Mouse (Mus musculus) layer of hippocampus, adult 8-10 months (tissue): Measurements from ENCODE around the gene Sppl3. TPM values are rescaled to one million over a fixed set of nuclear protein-coding genes. Genes with fewer than 3 reads are reported as not detected.

Experiments used
- DNase-seq, 2 experiments: peaks; one replicate each; pipeline ENCODE4 v3.0.0; 2022; ENCODE audit warnings: low spot score in 2 of 2
- total RNA-seq, 4 experiments: library from RNA; stranded (reverse); gene quantifications; 2 replicates each; pipeline ENCODE4 v1.2.4; 2022

The Sppl3 gene
- 10 to 100 TPM; 71.6 to 80.6 (median 77.4) TPM for total RNA-seq

DNA sequence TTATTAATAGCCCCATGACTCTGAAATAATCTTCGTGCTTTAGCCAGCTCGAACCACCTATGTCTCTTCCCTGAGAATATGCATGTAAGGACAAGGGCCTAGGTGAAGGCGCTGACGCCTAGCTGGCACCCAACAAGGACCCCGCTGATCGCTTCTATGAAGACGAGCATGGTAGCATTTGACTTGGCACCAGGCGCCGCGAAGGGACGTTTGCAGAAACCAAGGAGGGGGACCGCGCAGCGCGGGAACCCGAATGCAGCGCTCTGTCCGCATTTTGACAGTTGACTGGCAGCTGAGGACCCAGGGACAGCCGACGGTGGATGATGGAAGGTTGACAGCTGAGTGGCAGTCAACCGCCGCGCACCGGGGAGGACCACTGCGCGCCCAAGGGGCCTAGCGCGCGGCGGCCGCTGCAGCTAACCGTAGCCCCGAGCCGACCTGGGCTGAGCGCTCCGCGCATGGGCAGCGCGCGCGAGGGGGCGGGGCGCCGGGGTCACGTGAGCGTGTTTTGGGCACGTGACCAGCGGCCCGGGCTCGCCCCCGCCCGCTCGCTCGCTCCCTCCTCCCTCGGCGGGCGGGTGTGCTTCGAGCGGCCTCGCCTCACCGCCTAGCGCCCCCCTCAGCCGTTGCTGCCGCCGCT lies at the start of gene Sppl3:
Sppl3 (plus strand) TSS at position 561 of the 640 bp plus-strand sequence.
- peak; percentile 76 to 90 for DNase-seq

DNA sequence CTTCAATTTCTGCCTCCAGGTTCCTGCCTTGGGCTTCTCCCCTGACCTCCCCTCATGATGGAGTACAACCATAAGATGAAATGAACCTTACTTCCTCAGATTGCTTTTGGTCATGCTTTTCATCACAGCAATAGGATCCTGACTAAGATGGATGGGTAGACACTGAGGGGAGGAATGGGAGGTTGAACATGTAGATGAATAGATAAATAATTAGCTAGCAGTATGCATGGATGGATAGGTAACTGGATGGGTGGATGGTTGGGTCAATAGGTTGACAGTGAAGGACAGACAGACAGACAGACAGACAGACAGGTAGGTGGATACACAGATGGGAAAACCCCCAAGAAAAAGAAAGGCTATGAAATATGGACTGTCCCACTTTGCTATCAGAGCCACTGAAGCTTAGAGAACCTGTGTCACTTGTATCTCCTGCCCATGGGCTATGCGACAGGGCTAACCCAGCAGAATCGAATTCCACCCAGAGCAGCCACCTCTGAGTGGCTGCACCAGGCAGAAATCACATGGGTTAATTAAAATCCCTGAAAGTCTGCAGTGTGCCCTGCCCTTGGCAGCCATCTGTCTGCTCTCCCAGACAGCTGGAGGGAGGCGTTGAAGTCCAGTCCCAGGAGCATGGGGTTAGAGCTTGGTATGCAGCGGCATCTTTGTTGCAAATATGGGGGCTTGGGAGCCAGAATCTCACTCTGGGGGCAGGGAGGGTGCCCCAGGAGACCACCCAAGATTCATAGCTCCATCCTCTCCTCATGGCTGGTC lies 49.2 kb upstream of the Sppl3 start:
- no peak for DNase-seq

GRCm38 (mm10) chr5:114964315-114964966 lies 46.5 kb upstream of the Sppl3 start:
- DNase-seq: no peak

- no peak for DNase-seq
Measured at GRCm38 (mm10) chr5:114964967-114965898, 45.7 kb upstream of the Sppl3 start.

DNA sequence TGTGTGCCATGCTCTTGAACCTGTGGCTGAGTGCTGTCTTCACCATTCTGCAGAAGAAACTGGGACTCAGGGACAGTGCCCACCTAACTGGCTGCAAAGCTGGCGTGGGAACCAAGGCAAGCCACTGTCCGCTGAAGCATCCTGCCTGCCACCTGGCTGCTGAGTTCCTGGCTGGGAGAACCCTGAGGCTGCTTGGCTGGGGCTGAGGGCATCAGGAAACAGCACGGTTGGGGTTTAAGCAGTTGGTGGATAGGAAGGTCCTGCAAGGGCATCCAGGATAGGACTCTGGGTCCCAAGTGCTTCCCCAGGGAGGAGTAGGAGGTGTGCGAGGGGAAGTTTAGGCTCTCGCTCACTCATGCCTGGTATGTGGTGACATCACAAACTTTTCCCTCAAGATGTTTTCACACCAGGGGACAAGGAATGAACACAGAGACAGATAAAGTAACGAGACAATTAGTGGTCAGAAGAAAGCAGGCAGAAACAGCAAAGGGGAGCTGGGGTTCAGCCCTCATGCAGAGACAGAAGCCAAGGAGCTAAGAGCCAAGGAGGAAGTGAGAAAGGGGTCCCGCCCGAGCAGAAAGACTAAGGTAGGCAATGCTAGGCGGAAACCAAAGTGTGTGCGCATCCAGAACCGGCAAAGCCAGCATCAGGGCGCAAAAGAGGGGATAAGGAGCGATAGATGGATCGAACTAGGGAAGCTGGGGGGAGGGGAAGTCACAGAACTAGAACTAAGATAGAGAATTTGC lies 43.2 kb upstream of the Sppl3 start:
- no peak for DNase-seq

DNA sequence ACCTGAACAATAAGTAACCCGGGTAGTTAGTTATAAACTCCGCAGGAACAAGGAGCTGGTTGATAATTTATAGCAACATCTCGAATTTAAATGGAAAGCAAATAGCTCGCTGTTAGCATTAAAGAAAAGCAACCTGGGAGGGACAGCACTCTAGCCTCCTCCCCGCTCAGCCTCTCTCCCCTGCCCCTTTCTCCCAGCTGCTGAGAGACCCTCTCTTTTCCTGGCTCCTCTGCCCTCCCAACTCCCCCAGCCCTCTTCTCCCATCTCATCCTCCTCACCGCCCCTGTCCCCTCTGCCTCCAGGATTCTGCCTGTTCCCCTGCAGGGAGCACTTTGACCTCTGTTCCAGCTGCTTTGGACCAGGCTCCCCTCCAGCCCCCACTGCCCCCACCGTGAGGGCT lies 42.3 kb upstream of the Sppl3 start:
- DNase-seq: no peak

GRCm38 (mm10) chr5:114969064-114969463 lies 41.9 kb upstream of the Sppl3 start:
- no peak for DNase-seq

GRCm38 (mm10) chr5:114969609-114970215 lies 41.2 kb upstream of the Sppl3 start:
- DNase-seq: no peak

GRCm38 (mm10) chr5:114970824-114971227 lies 40.1 kb upstream of the Sppl3 start, which contains the start of gene Hnf1a:
Hnf1a (minus strand) TSS chr5:114971094.
- DNase-seq: no peak

DNA sequence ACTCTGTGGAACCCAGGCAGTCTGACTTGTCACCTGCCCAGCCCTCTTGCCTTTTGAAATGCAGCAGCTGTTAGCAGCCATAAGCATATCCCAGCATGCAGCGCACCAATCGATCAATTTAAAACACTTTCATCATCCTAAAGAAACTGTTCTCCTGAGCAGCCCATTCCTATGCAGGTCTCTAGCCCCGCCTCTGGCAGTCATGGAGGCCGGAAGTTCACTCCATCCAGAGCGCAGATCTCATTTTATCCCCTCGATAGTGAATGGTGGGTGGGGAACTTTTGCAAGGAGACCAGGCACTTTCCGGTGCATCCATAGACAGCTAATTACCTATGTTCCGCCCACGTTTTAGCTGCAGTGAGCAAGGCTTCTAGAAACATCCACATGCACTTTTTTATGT lies 38.7 kb upstream of the Sppl3 start:
- DNase-seq: no peak

DNA sequence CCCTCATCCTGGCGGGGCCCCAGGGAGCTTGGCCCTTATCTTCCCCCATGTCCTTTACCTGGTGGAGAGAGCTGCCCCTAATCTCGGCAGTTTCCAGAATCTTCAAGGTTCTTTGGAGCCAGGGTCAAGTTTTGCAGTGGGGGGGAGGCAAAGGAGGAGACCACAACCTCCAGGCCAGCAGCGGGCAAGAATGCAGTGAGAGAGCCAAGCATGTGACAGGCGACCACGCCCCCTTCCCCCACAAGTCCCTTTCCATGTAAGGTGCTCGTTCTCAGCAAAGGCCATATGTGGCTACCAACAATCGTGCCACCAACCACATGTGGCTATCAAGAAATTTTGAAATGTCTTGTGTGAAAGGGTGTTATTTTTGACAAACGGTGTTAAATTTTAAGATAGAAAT lies 37.8 kb upstream of the Sppl3 start:
- no peak for DNase-seq

DNA sequence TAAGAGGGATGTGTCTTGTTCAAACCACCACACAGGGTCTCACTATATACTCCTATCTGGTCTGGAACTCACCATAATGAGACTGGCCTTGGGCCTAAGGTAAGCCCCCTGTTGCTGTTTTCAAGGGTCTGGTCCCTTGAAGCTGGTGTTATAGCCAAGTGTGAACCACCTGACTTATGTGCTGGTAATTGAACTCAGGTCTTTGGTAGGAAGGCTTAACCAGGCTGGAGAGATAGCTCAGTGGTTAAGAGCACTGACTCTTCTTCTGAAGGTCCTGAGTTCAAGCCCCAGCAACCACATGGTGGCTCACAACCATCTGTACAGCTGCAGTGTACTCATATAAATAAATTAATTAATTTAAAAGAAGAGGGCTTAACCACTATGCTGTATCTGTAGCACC lies 34.0 kb upstream of the Sppl3 start:
- DNase-seq: no peak

GRCm38 (mm10) chr5:114978473-114978872 lies 32.5 kb upstream of the Sppl3 start:
- peak in 1 of 2 experiments; percentile 7 for DNase-seq

DNA sequence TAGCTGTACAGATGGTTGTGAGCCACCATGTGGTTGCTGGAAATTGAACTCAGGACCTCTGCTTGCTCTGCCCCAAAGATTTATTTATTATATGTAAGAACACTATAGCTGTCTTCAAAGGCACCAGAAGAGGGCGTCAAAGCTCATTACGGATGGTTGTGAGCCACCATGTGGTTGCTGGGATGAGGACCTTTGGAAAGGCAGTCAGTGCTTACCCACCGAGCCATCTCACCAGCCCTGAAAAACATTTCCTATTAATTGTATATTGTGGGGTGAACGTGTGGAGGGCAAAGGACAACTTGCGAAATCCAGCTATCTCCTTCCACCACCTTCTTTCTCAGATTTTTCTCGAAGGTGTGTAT lies 32.1 kb upstream of the Sppl3 start:
- DNase-seq: peak in 1 of 2 experiments; percentile 9

- DNase-seq: peak; percentile 64 to 79
Measured at GRCm38 (mm10) chr5:114979250-114980121, 31.5 kb upstream of the Sppl3 start.

DNA sequence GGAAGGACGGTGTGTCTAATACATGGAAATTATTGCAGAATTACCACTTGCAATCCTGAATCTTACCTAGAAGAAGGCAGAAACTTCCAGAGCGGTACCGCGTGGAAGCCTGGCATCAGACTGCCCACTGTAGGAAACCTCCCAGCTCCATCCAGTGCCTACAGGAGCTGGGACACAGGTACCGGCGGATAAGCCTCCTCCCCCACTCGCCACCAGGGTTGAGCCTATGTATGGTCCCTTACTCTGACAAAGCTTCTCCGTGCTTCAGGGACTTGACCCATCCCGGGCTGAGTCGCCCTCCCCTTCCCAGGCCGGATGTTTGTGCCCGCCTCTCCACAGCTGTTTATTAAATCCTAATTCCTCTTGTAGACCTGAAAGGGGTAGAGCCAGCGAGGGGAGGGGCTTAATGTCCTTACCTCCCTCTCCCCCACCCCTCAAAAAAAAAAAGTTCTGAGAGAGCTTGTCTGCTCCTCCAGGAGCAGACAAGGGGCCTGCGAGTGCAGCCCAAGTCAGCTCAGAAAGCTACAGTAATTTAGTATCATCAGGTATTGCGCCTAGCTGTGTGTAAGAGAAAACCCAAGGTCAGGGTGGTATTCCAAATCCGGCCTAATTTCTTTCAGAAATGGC lies 30.7 kb upstream of the Sppl3 start:
- no peak for DNase-seq

DNA sequence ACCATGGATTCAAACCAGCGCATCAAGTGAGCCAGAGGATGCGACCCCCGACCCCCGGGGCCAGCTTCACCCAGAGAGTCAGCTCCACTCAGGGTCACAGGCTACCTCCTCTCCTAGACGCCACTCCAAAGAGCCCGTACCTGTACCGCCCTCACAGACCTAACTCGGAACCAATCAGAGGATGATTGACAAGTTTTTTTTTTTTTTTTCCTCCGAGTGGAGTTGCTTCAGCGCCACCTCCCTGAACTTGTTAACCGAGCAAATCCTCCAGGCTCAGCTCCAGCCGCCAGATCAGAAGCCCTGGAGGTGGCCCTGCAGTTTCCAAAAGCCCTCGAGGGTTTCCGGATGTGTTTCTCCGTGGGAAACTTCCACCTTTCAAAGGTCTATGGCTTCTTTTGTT lies 28.9 kb upstream of the Sppl3 start:
- DNase-seq: no peak

GRCm38 (mm10) chr5:114985074-114985473 lies 25.9 kb upstream of the Sppl3 start:
- DNase-seq: no peak

- no peak for DNase-seq
Measured at GRCm38 (mm10) chr5:114996447-114996846, 14.5 kb upstream of the Sppl3 start.
